Mouse (Mus musculus) limb, embryonic 14.5 days (tissue): ENCODE results near the gene Iqcb1. TPM values are rescaled to one million over a fixed set of nuclear protein-coding genes. Genes with fewer than 3 reads are reported as not detected.

Source experiments
- ATAC-seq: fragments of 200-750 bp; cut with Nextera tagmentation; 2 replicates; pipeline ENCODE4 v1.8.0; 2017; ENCODE audit warnings: low read depth, moderate number of reproducible peaks, moderate TSS enrichment; ENCODE audit not compliant: low FRiP score
- DNase-seq: peaks from one replicate; pipeline ENCODE4 v3.0.0-alpha.2; 2015; ENCODE audit warnings: low spot score
- H3K27ac ChIP-seq: fragments of 300-500 bp; sonication (generic); replicated peaks from 2 replicates; pipeline ENCODE4 v1.5.1; 2014; ENCODE audit warnings: low read depth, mild to moderate bottlenecking, low read length, moderate library complexity, mixed read lengths
- H3K27me3 ChIP-seq: fragments of 300-500 bp; sonication (generic); 2 replicates; pipeline ENCODE4 v1.6.1; 2014; ENCODE audit warnings: low read length, mixed read lengths; ENCODE audit not compliant: control insufficient read depth, insufficient read depth
- H3K36me3 ChIP-seq: fragments of 300-500 bp; sonication (generic); 2 replicates; pipeline ENCODE4 v1.6.1; 2014; ENCODE audit warnings: mild to moderate bottlenecking, low read length, moderate library complexity, mixed read lengths; ENCODE audit not compliant: control insufficient read depth, insufficient read depth
- H3K4me1 ChIP-seq: fragments of 300-500 bp; sonication (generic); 2 replicates; pipeline ENCODE4 v1.6.1; 2014; ENCODE audit warnings: antibody characterized with exemption, low read length, mixed read lengths; ENCODE audit not compliant: control insufficient read depth, insufficient read depth
- H3K4me2 ChIP-seq: fragments of 300-500 bp; sonication (generic); replicated peaks from 2 replicates; pipeline ENCODE4 v1.6.1; 2014; ENCODE audit warnings: low read depth, mild to moderate bottlenecking, low read length, moderate library complexity; ENCODE audit not compliant: severe bottlenecking
- H3K4me3 ChIP-seq: fragments of 300-500 bp; sonication (generic); replicated peaks from 2 replicates; pipeline ENCODE4 v1.5.1; 2014; ENCODE audit warnings: low read length
- H3K9ac ChIP-seq: fragments of 300-500 bp; sonication (generic); 2 replicates; pipeline ENCODE4 v1.6.1; 2014; ENCODE audit warnings: mild to moderate bottlenecking, low read depth, low read length, moderate library complexity; ENCODE audit not compliant: severe bottlenecking
- H3K9me3 ChIP-seq: fragments of 300-500 bp; sonication (generic); 2 replicates; pipeline ENCODE4 v1.6.1; 2016; ENCODE audit warnings: low read length; ENCODE audit not compliant: control insufficient read depth
- POLR2A ChIP-seq: fragments of 200-500 bp; IDR thresholded peaks from 2 replicates; pipeline ENCODE4 v1.8.0; 2012; ENCODE audit warnings: inconsistent platforms, mild to moderate bottlenecking, moderate library complexity, borderline replicate concordance; ENCODE audit not compliant: insufficient read depth, insufficient read length; ENCODE audit errors: extremely low read depth
- WGBS: fragments of 180-500 bp; shearing (Covaris S2); extraction: QIAGEN DNeasy Blood & Tissue Kit; methylation state at CpG from one replicate; pipeline ENCODE4 v1.1.7; 2014; 5-methylcytosine and 5-hydroxymethylcytosine counted together
- polyA plus RNA-seq, 2 experiments: library from polyadenylated mRNA; depleted of rRNA in 1 of 2; stranded (reverse) in 1 of 2; unstranded in 1 of 2; fragments of >200 nt; fragmentation: Nextera tagmentation in 1 of 2; extraction: Ambion mirVana in 1 of 2; gene quantifications; 2 replicates each; pipeline versions ENCODE4 v1.2.1 to v1.2.3; 2012 to 2014

Iqcb1 gene
- polyA plus RNA-seq, 2 experiments = 26.7 to 39.9 TPM

- no peak for TF ChIP-seq POLR2A
- no peaks in the 10 kb centered on the region for H3K9me3 ChIP-seq
- WGBS = 19% methylated on average over 7 of the region's 7 CpGs
- no peak overlapping the region for H3K4me2 ChIP-seq
- H3K4me1 ChIP-seq = no peaks in the 10 kb centered on the region
- H3K27me3 ChIP-seq = no peaks in the 10 kb centered on the region
- no peak overlapping the region for H3K27ac ChIP-seq
- ATAC-seq = peak; percentile 85
- no peak overlapping the region for H3K4me3 ChIP-seq
- DNase-seq = peak; percentile 91
- no peak overlapping the region for H3K9ac ChIP-seq
- no peaks in the 10 kb centered on the region for H3K36me3 ChIP-seq
Measured at GRCm38 (mm10) chr16:36817321-36817926, 10.8 kb upstream of the Iqcb1 start.

- Histone ChIP-seq H3K27me3 (no peaks in the 10 kb centered on the region), H3K4me3 (no peak overlapping the region), H3K9me3 (no peaks in the 10 kb centered on the region), H3K4me1 (no peaks in the 10 kb centered on the region), H3K4me2 (no peak overlapping the region), H3K9ac (no peak overlapping the region), H3K27ac (no peak overlapping the region), H3K36me3 (no peaks in the 10 kb centered on the region)
- ATAC-seq (no peak), DNase-seq (no peak)
- WGBS = 90% methylated on average over 6 of the region's 6 CpGs
- no peak for TF ChIP-seq POLR2A
Measured at GRCm38 (mm10) chr16:36820016-36820415, 8.2 kb upstream of the Iqcb1 start.

- H3K9ac ChIP-seq = no peak overlapping the region
- TF ChIP-seq POLR2A = no peak
- H3K27me3 ChIP-seq = no peaks in the 10 kb centered on the region
- H3K4me1 ChIP-seq = no peaks in the 10 kb centered on the region
- ATAC-seq (no peak), DNase-seq (no peak)
- H3K27ac ChIP-seq = no peak overlapping the region
- H3K4me2 ChIP-seq = no peak overlapping the region
- no peak overlapping the region for H3K4me3 ChIP-seq
- no peaks in the 10 kb centered on the region for H3K36me3 ChIP-seq
- 69% methylated on average over 3 of the region's 3 CpGs for WGBS
- no peaks in the 10 kb centered on the region for H3K9me3 ChIP-seq
Measured at GRCm38 (mm10) chr16:36820747-36821146, 7.4 kb upstream of the Iqcb1 start.

- Histone ChIP-seq H3K4me2 (no peak overlapping the region), H3K4me3 (no peak overlapping the region), H3K27me3 (no peaks in the 10 kb centered on the region), H3K9me3 (no peaks in the 10 kb centered on the region), H3K9ac (no peak overlapping the region), H3K27ac (no peak overlapping the region), H3K4me1 (no peaks in the 10 kb centered on the region), H3K36me3 (no peaks in the 10 kb centered on the region)
- 7% methylated on average over 3 of the region's 3 CpGs for WGBS
- no peak for TF ChIP-seq POLR2A
- ATAC-seq = 0 out of 2 replicates have a peak, but pooled peaks have one; percentile 34
- DNase-seq = peak; percentile 5
Measured at GRCm38 (mm10) chr16:36821474-36821873, 6.7 kb upstream of the Iqcb1 start.

- Histone ChIP-seq H3K9ac (peak overlapping the region; percentile 90), H3K27ac (no peak overlapping the region), H3K4me1 (peaks cover 5% of the 10 kb centered on the region; the same call in 1 of the 2 replicates), H3K4me3 (peak overlapping the region; percentile 94), H3K4me2 (peak overlapping the region; percentile 69), H3K27me3 (0 out of 2 replicates have a peak, but pooled peaks cover 4% of the 10 kb centered on the region), H3K36me3 (no peaks in the 10 kb centered on the region), H3K9me3 (no peaks in the 10 kb centered on the region)
- ATAC-seq (peak; percentile 18; the same call in 1 of the 2 replicates), DNase-seq (no peak)
- no peak for TF ChIP-seq POLR2A
- 6% methylated on average over 11 of the region's 11 CpGs for WGBS
Measured at GRCm38 (mm10) chr16:36827611-36828053, 553 bp upstream of the Iqcb1 start.
